ENCODE assay signal across 9 mouse cellular contexts in genomic region chr9:107377961-107378512, GRCm38 (mm10). TPM values are rescaled to one million over a fixed set of nuclear protein-coding genes. Genes with fewer than 3 reads are reported as not detected.
DNase-seq lines count a peak whose midpoint lies in the region; ATAC-seq and TF ChIP-seq lines count a peak whose summit lies in the region.
"Had no signal": no experiment of that assay in that cellular context is flagged by ENCODE, and none has a peak within 500 bp of the region (broad histone marks: within the 10 kb centered on the region; RNA-seq: fewer than 3 reads in every experiment).

No protein-coding gene starts in this region.

- H3K9me3 ChIP-seq in kidney, embryonic 14.5 days (ENCODE audit: control insufficient read depth, low read length): no peaks in the 10 kb centered on the region
- no peaks in the 10 kb centered on the region for H3K9me3 ChIP-seq in heart, postnatal 0 days (replicated peaks; ENCODE audit: control insufficient read depth, low read length)
- H3K9me3 ChIP-seq in liver, embryonic 15.5 days (replicated peaks): no peaks in the 10 kb centered on the region

- DNase-seq in kidney, adult 11 months: no peak
- DNase-seq in cerebellum, adult 9-11 months: peak; percentile 75
- no peak for DNase-seq in heart, postnatal 0 days (ENCODE audit: low spot score)
- no peak for DNase-seq in spleen, postnatal 10 days (ENCODE audit: low spot score in 2 of 2)
- no peak for DNase-seq in spleen, postnatal 14 days (ENCODE audit: low spot score in 2 of 2)
- DNase-seq in layer of hippocampus, adult 8-10 months (ENCODE audit: low spot score in 2 of 2): no peak

- peaks cover 75% of the 10 kb centered on the region for H3K27me3 ChIP-seq in kidney, embryonic 14.5 days (ENCODE audit: control insufficient read depth, insufficient read depth, low read length)
- H3K27me3 ChIP-seq in heart, postnatal 0 days (ENCODE audit: control insufficient read depth, insufficient read depth, low read length): peaks cover 84% of the 10 kb centered on the region
- H3K27me3 ChIP-seq in liver, embryonic 15.5 days: peaks cover 97% of the 10 kb centered on the region

- peak overlapping the region; percentile 31 for H3K4me3 ChIP-seq in kidney, embryonic 14.5 days (ENCODE audit: low read length)
- peak overlapping the region; percentile 39 for H3K4me3 ChIP-seq in heart, postnatal 0 days (ENCODE audit: low read depth, low read length)
- 0 out of 2 replicates have a peak overlapping the region, but pooled peaks have one; percentile 1 for H3K4me3 ChIP-seq in liver, embryonic 15.5 days (replicated peaks)

- no peaks in the 10 kb centered on the region for H3K4me1 ChIP-seq in kidney, embryonic 14.5 days (ENCODE audit: control insufficient read depth, insufficient read depth, low read length)
- H3K4me1 ChIP-seq in heart, postnatal 0 days (ENCODE audit: control insufficient read depth, insufficient read depth): no peaks in the 10 kb centered on the region
- peaks cover 30% of the 10 kb centered on the region for H3K4me1 ChIP-seq in liver, embryonic 15.5 days (replicated peaks)

- H3K27ac ChIP-seq in kidney, embryonic 14.5 days (ENCODE audit: low read depth, low read length): no peak overlapping the region
- no peak overlapping the region for H3K27ac ChIP-seq in heart, postnatal 0 days (ENCODE audit: low read depth)
- H3K27ac ChIP-seq in liver, embryonic 15.5 days (replicated peaks): no peak overlapping the region
- H3K27ac ChIP-seq: macrophage had no signal

- no peak for ATAC-seq in kidney, embryonic 14.5 days (ENCODE audit: low FRiP score, low TSS enrichment)
- ATAC-seq in heart, postnatal 0 days (ENCODE audit: insufficient read depth, low read depth): no peak
- ATAC-seq in liver, embryonic 15.5 days (ENCODE audit: insufficient read depth): no peak

- under 1% methylated on average over 35 of the region's 35 CpGs for WGBS in kidney, embryonic 14.5 days
- WGBS in heart, postnatal 0 days: 1% methylated on average over 35 of the region's 35 CpGs
- 2% methylated on average over 35 of the region's 35 CpGs for WGBS in liver, embryonic 15.5 days (ENCODE audit: insufficient replicate concordance)

- peak overlapping the region; percentile 67 for H3K4me2 ChIP-seq in kidney, embryonic 14.5 days (replicated peaks; ENCODE audit: low read depth, low read length)
- H3K4me2 ChIP-seq in heart, postnatal 0 days (ENCODE audit: low read depth, low read length): peak overlapping the region; percentile 58
- peak overlapping the region; percentile 35 for H3K4me2 ChIP-seq in liver, embryonic 15.5 days

- H3K36me3 ChIP-seq in kidney, embryonic 14.5 days (ENCODE audit: control insufficient read depth, insufficient read depth, low read length): no peaks in the 10 kb centered on the region
- H3K36me3 ChIP-seq in heart, postnatal 0 days (replicated peaks; ENCODE audit: control insufficient read depth, insufficient read depth, low read length): no peaks in the 10 kb centered on the region
- no peaks in the 10 kb centered on the region for H3K36me3 ChIP-seq in liver, embryonic 15.5 days (replicated peaks)

- H3K9ac ChIP-seq in kidney, embryonic 14.5 days (ENCODE audit: low read depth, low read length): no peak overlapping the region; the same call in 1 of the 2 replicates
- no peak overlapping the region for H3K9ac ChIP-seq in heart, postnatal 0 days (replicated peaks; ENCODE audit: low read depth, low read length)
- no peak overlapping the region for H3K9ac ChIP-seq in liver, embryonic 15.5 days

- TF ChIP-seq CTCF in heart, postnatal 0 days (IDR thresholded peaks at IDR 0.05; ENCODE audit: low read depth): no peak

- no peak for TF ChIP-seq EP300 in heart, postnatal 0 days (IDR thresholded peaks at IDR 0.05; ENCODE audit: low read depth)

RNA-seq across cellular contexts. Expression of gene Cacna2d2, which starts 21.4 kb away (rescaled TPM):
- 0.77 and 0.87 TPM in 2 replicates for polyA plus RNA-seq in kidney, embryonic 14.5 days (2014; fragmentation: Nextera tagmentation; extraction: Ambion mirVana)
- 30.6 and 34.8 TPM in 2 replicates for total RNA-seq in heart, postnatal 0 days (2014; rRNA removed; ENCODE audit: low replicate concordance)
- polyA plus RNA-seq in heart, postnatal 0 days (2015; fragmentation: Nextera tagmentation; extraction: Ambion mirVana): 1.1 and 1.3 TPM in 2 replicates
- polyA plus RNA-seq in liver, embryonic 15.5 days (2015; fragmentation: Nextera tagmentation; extraction: Ambion mirVana): 0.02 TPM in 1 of 2 replicates, not detected in the other
- total RNA-seq in layer of hippocampus, adult 8-10 months (2022): 10 to 100 TPM; 14.6 to 21.0 (median 17.0) TPM
- polyA plus RNA-seq: macrophage had no signal

RNA-seq across cellular contexts. Expression of gene 6430571L13Rik, which starts 37.6 kb away (rescaled TPM):
- 0.31 and 0.43 TPM in 2 replicates for polyA plus RNA-seq in kidney, embryonic 14.5 days (2014; fragmentation: Nextera tagmentation; extraction: Ambion mirVana)
- total RNA-seq in heart, postnatal 0 days (2014; rRNA removed; ENCODE audit: low replicate concordance): 1.1 and 11.0 TPM in 2 replicates
- 3.1 and 3.3 TPM in 2 replicates for polyA plus RNA-seq in heart, postnatal 0 days (2015; fragmentation: Nextera tagmentation; extraction: Ambion mirVana)
- polyA plus RNA-seq in liver, embryonic 15.5 days (2015; fragmentation: Nextera tagmentation; extraction: Ambion mirVana): 0.12 TPM in 2 replicates
- 1 to 10 TPM; 2.4 to 4.0 (median 3.4) TPM for total RNA-seq in layer of hippocampus, adult 8-10 months (2022)
- polyA plus RNA-seq: macrophage had no signal

RNA-seq across cellular contexts. Expression of gene Hemk1, which starts 39.9 kb away (rescaled TPM):
- 9.7 and 11.3 TPM in 2 replicates for polyA plus RNA-seq in kidney, embryonic 14.5 days (2014; fragmentation: Nextera tagmentation; extraction: Ambion mirVana)
- total RNA-seq in heart, postnatal 0 days (2014; rRNA removed; ENCODE audit: low replicate concordance): 4.8 and 28.7 TPM in 2 replicates
- 12.3 and 15.3 TPM in 2 replicates for polyA plus RNA-seq in heart, postnatal 0 days (2015; fragmentation: Nextera tagmentation; extraction: Ambion mirVana)
- polyA plus RNA-seq in liver, embryonic 15.5 days (2015; fragmentation: Nextera tagmentation; extraction: Ambion mirVana): 3.6 and 3.7 TPM in 2 replicates
- total RNA-seq in layer of hippocampus, adult 8-10 months (2022): 10 to 100 TPM; 15.6 to 20.6 (median 18.5) TPM
